In genomic region chr3:38357905-38358491, GRCm38 (mm10) we compare ENCODE assay signal across 11 mouse cellular contexts.
DNase-seq lines count a peak whose midpoint lies in the region; ATAC-seq and TF ChIP-seq lines count a peak whose summit lies in the region.
"Had no signal": no experiment of that assay in that cellular context is flagged by ENCODE, and none has a peak within 500 bp of the region (broad histone marks: within the 10 kb centered on the region; RNA-seq: fewer than 3 reads in every experiment).

No protein-coding gene starts in this region.

- H3K27me3 ChIP-seq in midbrain, embryonic 14.5 days (ENCODE audit: control insufficient read depth, insufficient read depth, low read length): no peaks in the 10 kb centered on the region
- no peaks in the 10 kb centered on the region for H3K27me3 ChIP-seq in midbrain, embryonic 10.5 days (ENCODE audit: low read depth, poor library complexity, severe bottlenecking)
- no peaks in the 10 kb centered on the region for H3K27me3 ChIP-seq in heart, embryonic 13.5 days (replicated peaks)
- no peaks in the 10 kb centered on the region for H3K27me3 ChIP-seq in liver, embryonic 16.5 days (ENCODE audit: control insufficient read depth, insufficient read depth, low read depth, low read length)
- H3K27me3 ChIP-seq: Patski had no signal

- no peak for ATAC-seq in midbrain, embryonic 14.5 days (ENCODE audit: low FRiP score, low TSS enrichment)
- ATAC-seq in heart, embryonic 13.5 days (ENCODE audit: extremely low read depth, insufficient number of reproducible peaks, low FRiP score, low TSS enrichment): no peak
- ATAC-seq in liver, embryonic 16.5 days (ENCODE audit: low read depth): 0 out of 2 replicates have a peak, but pooled peaks have one; percentile 43
- no peak for ATAC-seq in granulocyte monocyte progenitor cell, adult 5-6 weeks (replicated peaks; ENCODE audit: poor library complexity, severe bottlenecking)
- ATAC-seq: Patski had no signal

- no peak overlapping the region for H3K4me2 ChIP-seq in midbrain, embryonic 14.5 days (ENCODE audit: low read length)
- peak overlapping the region; percentile 65 for H3K4me2 ChIP-seq in heart, embryonic 13.5 days
- peak overlapping the region; percentile 12; the same call in 1 of the 2 replicates for H3K4me2 ChIP-seq in liver, embryonic 16.5 days (ENCODE audit: low read depth, low read length)

- no peak overlapping the region for H3K9ac ChIP-seq in midbrain, embryonic 14.5 days (replicated peaks; ENCODE audit: low read length)
- peak overlapping the region; percentile 54; the same call in 1 of the 2 replicates for H3K9ac ChIP-seq in heart, embryonic 13.5 days
- no peak overlapping the region for H3K9ac ChIP-seq in liver, embryonic 16.5 days (ENCODE audit: low read depth, low read length)

- no peaks in the 10 kb centered on the region for H3K9me3 ChIP-seq in midbrain, embryonic 14.5 days (ENCODE audit: control insufficient read depth, low read length)
- H3K9me3 ChIP-seq in midbrain, embryonic 10.5 days (replicated peaks): no peaks in the 10 kb centered on the region
- no peaks in the 10 kb centered on the region for H3K9me3 ChIP-seq in heart, embryonic 13.5 days
- H3K9me3 ChIP-seq in liver, embryonic 16.5 days (replicated peaks; ENCODE audit: control insufficient read depth, low read length): no peaks in the 10 kb centered on the region

- no peak for TF ChIP-seq POLR2A in brain, embryonic 14.5 days (IDR thresholded peaks at IDR 0.05; ENCODE audit: borderline replicate concordance, extremely low read depth, insufficient read depth, insufficient read length, poor library complexity, severe bottlenecking)

- no peak overlapping the region for H3K4me3 ChIP-seq in midbrain, embryonic 14.5 days (replicated peaks; ENCODE audit: low read depth, low read length)
- H3K4me3 ChIP-seq in midbrain, embryonic 10.5 days: no peak overlapping the region
- peak overlapping the region; percentile 28 for H3K4me3 ChIP-seq in heart, embryonic 13.5 days
- no peak overlapping the region for H3K4me3 ChIP-seq in liver, embryonic 16.5 days (ENCODE audit: low read depth, low read length)

- no peak overlapping the region for H3K27ac ChIP-seq in midbrain, embryonic 14.5 days (replicated peaks; ENCODE audit: low read depth, low read length)
- no peak overlapping the region for H3K27ac ChIP-seq in midbrain, embryonic 10.5 days (replicated peaks)
- peak overlapping the region; percentile 71 for H3K27ac ChIP-seq in heart, embryonic 13.5 days (replicated peaks)
- H3K27ac ChIP-seq in liver, embryonic 16.5 days (ENCODE audit: low read length): no peak overlapping the region

- H3K4me1 ChIP-seq in midbrain, embryonic 14.5 days (ENCODE audit: control insufficient read depth, insufficient read depth, low read length): no peaks in the 10 kb centered on the region
- peaks cover 21% of the 10 kb centered on the region for H3K4me1 ChIP-seq in midbrain, embryonic 10.5 days
- peaks cover 30% of the 10 kb centered on the region for H3K4me1 ChIP-seq in heart, embryonic 13.5 days
- peaks cover 2% of the 10 kb centered on the region; the same call in 1 of the 2 replicates for H3K4me1 ChIP-seq in liver, embryonic 16.5 days (ENCODE audit: control insufficient read depth, low read depth, low read length)

- no peak for TF ChIP-seq CTCF in brain, embryonic 14.5 days (IDR thresholded peaks at IDR 0.05; ENCODE audit: borderline replicate concordance, extremely low read depth, insufficient read depth, insufficient read length)

- H3K36me3 ChIP-seq in midbrain, embryonic 14.5 days (ENCODE audit: control insufficient read depth, insufficient read depth, low read length): no peaks in the 10 kb centered on the region
- no peaks in the 10 kb centered on the region for H3K36me3 ChIP-seq in midbrain, embryonic 10.5 days
- no peaks in the 10 kb centered on the region for H3K36me3 ChIP-seq in heart, embryonic 13.5 days
- no peaks in the 10 kb centered on the region for H3K36me3 ChIP-seq in liver, embryonic 16.5 days (ENCODE audit: control insufficient read depth, insufficient read depth)

- WGBS in midbrain, embryonic 14.5 days: 50% methylated on average over 14 of the region's 14 CpGs
- WGBS in midbrain, embryonic 10.5 days: 50% methylated on average over 14 of the region's 14 CpGs
- WGBS in heart, embryonic 13.5 days: 9% methylated on average over 14 of the region's 14 CpGs
- WGBS in liver, embryonic 16.5 days (ENCODE audit: insufficient replicate concordance): 7% methylated on average over 14 of the region's 14 CpGs

- DNase-seq in midbrain, embryonic 14.5 days: peak; percentile 34
- DNase-seq in midbrain, embryonic 10.5 days (ENCODE audit: low spot score): no peak
- DNase-seq in brain, embryonic 14.5 days (ENCODE audit: low read depth): peak; percentile 39
- DNase-seq in cerebellum, postnatal 14 days: no peak
- no peak for DNase-seq in frontal cortex, postnatal 25 days (ENCODE audit: low spot score in 2 of 2)
- DNase-seq: lung, postnatal 4 days; spleen, adult 18-20 months had no signal

Comparison
In these comparisons a context has a peak if more than half of its experiments do, and no peak if none do; other contexts are left out.
1. DNase-seq: peak in midbrain, embryonic 14.5 days (single experiment) and brain, embryonic 14.5 days (single experiment); none in midbrain, embryonic 10.5 days (single experiment), cerebellum, postnatal 14 days (0 of 2) and frontal cortex, postnatal 25 days (0 of 2).